8 mouse cellular contexts compared by ENCODE assay signal in genomic region chr5:137338663-137339289, GRCm38 (mm10). TPM values are rescaled to one million over a fixed set of nuclear protein-coding genes. Genes with fewer than 3 reads are reported as not detected.
DNase-seq lines count a peak whose midpoint lies in the region; ATAC-seq and TF ChIP-seq lines count a peak whose summit lies in the region.

No protein-coding gene starts in this region.

- peak overlapping the region; percentile 81 for H3K27ac ChIP-seq in layer of hippocampus, adult 2 months
- peak overlapping the region; percentile 91 for H3K27ac ChIP-seq in lung, postnatal 0 days (ENCODE audit: low read length)
- H3K27ac ChIP-seq in stomach, postnatal 0 days (replicated peaks), result peak overlapping the region; percentile 85

- peak; percentile 61 for ATAC-seq in lung, postnatal 0 days
- ATAC-seq in stomach, postnatal 0 days (ENCODE audit: low FRiP score, low TSS enrichment), result peak; percentile 21

- H3K4me3 ChIP-seq in layer of hippocampus, adult 2 months, result peak overlapping the region; percentile 63
- peak overlapping the region; percentile 38 for H3K4me3 ChIP-seq in lung, postnatal 0 days (ENCODE audit: low read depth, low read length)
- H3K4me3 ChIP-seq in stomach, postnatal 0 days (ENCODE audit: low read depth, low read length), result peak overlapping the region; percentile 43

- H3K36me3 ChIP-seq in lung, postnatal 0 days (ENCODE audit: insufficient read depth, low read length), result no peaks in the 10 kb centered on the region
- H3K36me3 ChIP-seq in stomach, postnatal 0 days (ENCODE audit: control insufficient read depth, insufficient read depth, low read length), result no peaks in the 10 kb centered on the region

- H3K9ac ChIP-seq in lung, postnatal 0 days (replicated peaks; ENCODE audit: low read depth), result peak overlapping the region; percentile 41
- H3K9ac ChIP-seq in stomach, postnatal 0 days (ENCODE audit: low read length), result peak overlapping the region; percentile 63

- WGBS in lung, postnatal 0 days, result 2% methylated on average over 11 of the region's 11 CpGs
- 2% methylated on average over 11 of the region's 11 CpGs for WGBS in stomach, postnatal 0 days

- no peak for TF ChIP-seq CTCF in layer of hippocampus, adult 2 months (conservative IDR thresholded peaks at IDR 0.05)
- no peak for TF ChIP-seq CTCF in lung, postnatal 0 days (IDR thresholded peaks at IDR 0.05)
- no peak for TF ChIP-seq CTCF in stomach, postnatal 0 days (IDR thresholded peaks at IDR 0.05; ENCODE audit: low read depth)

- no peaks in the 10 kb centered on the region for H3K27me3 ChIP-seq in lung, postnatal 0 days (replicated peaks; ENCODE audit: insufficient read depth, low read length)
- H3K27me3 ChIP-seq in stomach, postnatal 0 days (ENCODE audit: control insufficient read depth, insufficient read depth, low read length), result no peaks in the 10 kb centered on the region

- H3K9me3 ChIP-seq in lung, postnatal 0 days (ENCODE audit: low read length), result no peaks in the 10 kb centered on the region
- H3K9me3 ChIP-seq in stomach, postnatal 0 days (ENCODE audit: control insufficient read depth, low read length), result no peaks in the 10 kb centered on the region

- DNase-seq in layer of hippocampus, adult 2 months (ENCODE audit: low spot score in 2 of 2), result no peak
- no peak for DNase-seq in layer of hippocampus, adult 11-12 months (ENCODE audit: low spot score)
- peak; percentile 72 to 79 for DNase-seq in cerebellum, postnatal 10 days
- DNase-seq in heart, adult 18-20 months, result peak; percentile 80 to 88
- DNase-seq in kidney, adult 8-10 months, result peak; percentile 51 to 73
- peak; percentile 88 for DNase-seq in lung, postnatal 0 days (ENCODE audit: low spot score)
- DNase-seq in stomach, postnatal 0 days (ENCODE audit: low spot score), result peak; percentile 42
- DNase-seq in right cerebral cortex, postnatal 36 days (ENCODE audit: low spot score in 2 of 2), result no peak

- TF ChIP-seq EP300 in lung, postnatal 0 days (IDR thresholded peaks at IDR 0.05), result peak; percentile 73; the same call in 1 of the 2 replicates
- no peak for TF ChIP-seq EP300 in stomach, postnatal 0 days (optimal IDR thresholded peaks at IDR 0.05)

- no peaks in the 10 kb centered on the region; the same call in 1 of the 2 replicates for H3K4me1 ChIP-seq in lung, postnatal 0 days (ENCODE audit: insufficient read depth, low read depth, low read length)
- peaks cover 6% of the 10 kb centered on the region; the same call in 1 of the 2 replicates for H3K4me1 ChIP-seq in stomach, postnatal 0 days (replicated peaks; ENCODE audit: control insufficient read depth, insufficient read depth)

- peak overlapping the region; percentile 63 for H3K4me2 ChIP-seq in lung, postnatal 0 days (replicated peaks; ENCODE audit: low read depth, low read length)
- peak overlapping the region; percentile 72 for H3K4me2 ChIP-seq in stomach, postnatal 0 days (replicated peaks; ENCODE audit: low read depth)

RNA-seq across cellular contexts. Expression of gene Slc12a9, which starts 5.4 kb away (rescaled TPM):
- total RNA-seq in layer of hippocampus, adult 2 months (2021), result 10 to 100 TPM; 27.9 to 28.4 TPM
- total RNA-seq in heart, adult 18-20 months (2021), result 1 to 10 TPM; 1.5 to 1.8 TPM
- 8.2 TPM in 2 replicates for polyA plus RNA-seq in lung, postnatal 0 days (2015; fragmentation: Nextera tagmentation; extraction: Ambion mirVana)
- polyA plus RNA-seq in stomach, postnatal 0 days (2015; fragmentation: Nextera tagmentation; extraction: Ambion mirVana), result 6.5 and 7.2 TPM in 2 replicates

RNA-seq across cellular contexts. Expression of gene Ephb4, which starts 11.1 kb away (rescaled TPM):
- total RNA-seq in layer of hippocampus, adult 2 months (2021), result 1 to 10 TPM; 5.6 to 5.7 TPM
- total RNA-seq in heart, adult 18-20 months (2021), result 10 to 100 TPM; 37.1 to 38.8 TPM
- polyA plus RNA-seq in lung, postnatal 0 days (2015; fragmentation: Nextera tagmentation; extraction: Ambion mirVana), result 30.9 and 33.2 TPM in 2 replicates
- 12.1 and 13.9 TPM in 2 replicates for polyA plus RNA-seq in stomach, postnatal 0 days (2015; fragmentation: Nextera tagmentation; extraction: Ambion mirVana)

RNA-seq across cellular contexts. Expression of gene Trip6, which starts 24.6 kb away (rescaled TPM):
- total RNA-seq in layer of hippocampus, adult 2 months (2021), result 1 to 10 TPM; 4.8 to 7.3 TPM
- total RNA-seq in heart, adult 18-20 months (2021), result 10 to 100 TPM; 12.0 to 13.3 TPM
- polyA plus RNA-seq in lung, postnatal 0 days (2015; fragmentation: Nextera tagmentation; extraction: Ambion mirVana), result 45.8 and 50.1 TPM in 2 replicates
- 46.4 and 47.9 TPM in 2 replicates for polyA plus RNA-seq in stomach, postnatal 0 days (2015; fragmentation: Nextera tagmentation; extraction: Ambion mirVana)

RNA-seq across cellular contexts. Expression of gene Srrt, which starts 31.3 kb away (rescaled TPM):
- total RNA-seq in layer of hippocampus, adult 2 months (2021), result 100 to 1,000 TPM; 223 to 232 TPM
- 10 to 100 TPM; 44.4 to 55.6 TPM for total RNA-seq in heart, adult 18-20 months (2021)
- 30.9 and 32.7 TPM in 2 replicates for polyA plus RNA-seq in lung, postnatal 0 days (2015; fragmentation: Nextera tagmentation; extraction: Ambion mirVana)
- 29.3 and 31.6 TPM in 2 replicates for polyA plus RNA-seq in stomach, postnatal 0 days (2015; fragmentation: Nextera tagmentation; extraction: Ambion mirVana)

RNA-seq across cellular contexts. Expression of gene Ufsp1, which starts 44.3 kb away (rescaled TPM):
- 10 to 100 TPM; 12.4 to 13.8 TPM for total RNA-seq in layer of hippocampus, adult 2 months (2021)
- total RNA-seq in heart, adult 18-20 months (2021), result 10 to 100 TPM in 1 of 2 experiments, 1 to 10 TPM in 1; 8.1 to 10.7 TPM
- polyA plus RNA-seq in lung, postnatal 0 days (2015; fragmentation: Nextera tagmentation; extraction: Ambion mirVana), result 4.7 and 7.2 TPM in 2 replicates
- 11.0 and 11.4 TPM in 2 replicates for polyA plus RNA-seq in stomach, postnatal 0 days (2015; fragmentation: Nextera tagmentation; extraction: Ambion mirVana)

Comparison
In these comparisons a context has a peak if more than half of its experiments do, and no peak if none do; other contexts are left out.
1. DNase-seq: peak in cerebellum, postnatal 10 days (2 of 2), heart, adult 18-20 months (2 of 2), kidney, adult 8-10 months (2 of 2), lung, postnatal 0 days (single experiment) and stomach, postnatal 0 days (single experiment); none in layer of hippocampus, adult 2 months (0 of 2), layer of hippocampus, adult 11-12 months (single experiment) and right cerebral cortex, postnatal 36 days (0 of 2).
2. RNA of gene Slc12a9, which starts 5.4 kb away (total RNA-seq): 27.9 to 28.4 TPM in layer of hippocampus, adult 2 months; 1.5 to 1.8 TPM in heart, adult 18-20 months; every median in the first group is over 10 times any median in the second.
3. RNA of gene Ephb4, which starts 11.1 kb away (total RNA-seq): 37.1 to 38.8 TPM in heart, adult 18-20 months; 5.6 to 5.7 TPM in layer of hippocampus, adult 2 months; every median in the first group is over 4 times any median in the second.
4. Peak in every context shown above with its lines, with median percentiles within 50 percentile points of each other: H3K27ac ChIP-seq and H3K4me3 ChIP-seq.